Mouse (Mus musculus): ENCODE measurements at regions not wholly inside any gene's neighbourhood (a gene's known extent, or its start where the extent isn't known, plus 50 kb on each side); places are given as distances from the start of the nearest gene placed in this dataset.

- TF ChIP-seq CTCF (IDR thresholded peaks at IDR 0.05; ENCODE audit: low read depth, low read length) (no peak), POLR2A (IDR thresholded peaks at IDR 0.05; ENCODE audit: extremely low read depth, insufficient read depth, low read length) (no peak)
These were observed 332.0 kb downstream of the Eipr1 start for GRCm38 (mm10) chr12:29083426-29084221.

Measured in liver, adult 2 months (tissue).